Mouse (Mus musculus): ENCODE measurements around the gene Coro2a. TPM values are rescaled to one million over a fixed set of nuclear protein-coding genes. Genes with fewer than 3 reads are reported as not detected.

The Coro2a gene
- polyA plus RNA-seq, 1 experiment, result 8.1 TPM

GRCm38 (mm10) chr4:46527558-46527926 is 74.5 kb downstream of the Coro2a start:
- WGBS, result 8% methylated on average over 6 of the region's 7 CpGs
- no peak for TF ChIP-seq POLR2A (IDR thresholded peaks at IDR 0.05; ENCODE audit: borderline replicate concordance, control insufficient read depth, low read depth, low read length)
- TF ChIP-seq CTCF (IDR thresholded peaks at IDR 0.05; ENCODE audit: control insufficient read depth, insufficient read depth, low read length), result no peak

GRCm38 (mm10) chr4:46526798-46527557 is 75.0 kb downstream of the Coro2a start:
- peak overlapping the region; percentile 8; the same call in 1 of the 2 replicates for H3K27ac ChIP-seq (ENCODE audit: control insufficient read depth, insufficient read depth, low read depth, low read length, poor library complexity)
- 50% methylated on average over 17 of the region's 17 CpGs for WGBS
- TF ChIP-seq POLR2A (IDR thresholded peaks at IDR 0.05; ENCODE audit: borderline replicate concordance, control insufficient read depth, low read depth, low read length) (no peak), CTCF (IDR thresholded peaks at IDR 0.05; ENCODE audit: control insufficient read depth, insufficient read depth, low read length) (peak; percentile 56; the same call in 1 of the 2 replicates)
- peak overlapping the region; percentile 27 for H3K4me3 ChIP-seq (replicated peaks; ENCODE audit: control insufficient read depth, low read depth, low read length)
- H3K4me1 ChIP-seq (ENCODE audit: control insufficient read depth, insufficient read depth, low read length), result no peaks in the 10 kb centered on the region; the same call in 1 of the 2 replicates

More at GRCm38 (mm10) chr4:46527558-46527926, 74.5 kb downstream of the Coro2a start:
- Histone ChIP-seq H3K4me3 (replicated peaks; ENCODE audit: control insufficient read depth, low read depth, low read length) (peak overlapping the region; percentile 58), H3K4me1 (ENCODE audit: control insufficient read depth, insufficient read depth, low read length) (no peaks in the 10 kb centered on the region; the same call in 1 of the 2 replicates), H3K27ac (ENCODE audit: control insufficient read depth, insufficient read depth, low read depth, low read length, poor library complexity) (peak overlapping the region; percentile 34; the same call in 1 of the 2 replicates)

DNA sequence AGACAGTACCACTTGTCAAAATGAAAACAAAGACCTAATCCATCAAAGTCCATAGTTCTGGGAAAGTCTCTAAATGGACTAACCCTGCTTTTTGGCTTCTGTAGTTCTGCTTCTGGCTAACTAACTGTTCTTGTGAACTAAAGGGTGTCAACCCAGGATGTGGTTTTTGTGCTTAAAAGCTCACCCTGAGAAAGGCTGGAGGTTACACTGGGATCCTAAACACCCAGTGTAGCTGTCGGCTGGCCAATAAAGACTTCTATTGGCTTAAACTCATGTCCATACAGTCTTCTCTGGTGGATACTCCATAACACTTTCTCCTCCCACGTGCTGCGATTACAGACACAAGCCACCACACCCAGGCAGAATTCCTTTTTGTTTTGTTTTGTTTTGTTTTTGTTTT is 75.8 kb downstream of the Coro2a start:
- no peak overlapping the region for H3K27ac ChIP-seq (ENCODE audit: control insufficient read depth, insufficient read depth, low read depth, low read length, poor library complexity)
- H3K4me1 ChIP-seq (ENCODE audit: control insufficient read depth, insufficient read depth, low read length), result no peaks in the 10 kb centered on the region; the same call in 1 of the 2 replicates
- WGBS, result 68% methylated on average over 3 of the region's 3 CpGs
- TF ChIP-seq CTCF (IDR thresholded peaks at IDR 0.05; ENCODE audit: control insufficient read depth, insufficient read depth, low read length) (no peak), POLR2A (IDR thresholded peaks at IDR 0.05; ENCODE audit: borderline replicate concordance, control insufficient read depth, low read depth, low read length) (no peak)
- H3K4me3 ChIP-seq (replicated peaks; ENCODE audit: control insufficient read depth, low read depth, low read length), result no peak overlapping the region

- Histone ChIP-seq H3K4me3 (replicated peaks; ENCODE audit: control insufficient read depth, low read depth, low read length) (no peak overlapping the region), H3K27ac (ENCODE audit: control insufficient read depth, insufficient read depth, low read depth, low read length, poor library complexity) (no peak overlapping the region), H3K4me1 (ENCODE audit: control insufficient read depth, insufficient read depth, low read length) (no peaks in the 10 kb centered on the region; the same call in 1 of the 2 replicates)
- TF ChIP-seq CTCF (IDR thresholded peaks at IDR 0.05; ENCODE audit: control insufficient read depth, insufficient read depth, low read length), result no peak
- no peak for TF ChIP-seq POLR2A (IDR thresholded peaks at IDR 0.05; ENCODE audit: borderline replicate concordance, control insufficient read depth, low read depth, low read length)
- WGBS, result 86% methylated on average over 4 of the region's 4 CpGs
Observed at GRCm38 (mm10) chr4:46523324-46523723, 78.7 kb downstream of the Coro2a start.

DNA sequence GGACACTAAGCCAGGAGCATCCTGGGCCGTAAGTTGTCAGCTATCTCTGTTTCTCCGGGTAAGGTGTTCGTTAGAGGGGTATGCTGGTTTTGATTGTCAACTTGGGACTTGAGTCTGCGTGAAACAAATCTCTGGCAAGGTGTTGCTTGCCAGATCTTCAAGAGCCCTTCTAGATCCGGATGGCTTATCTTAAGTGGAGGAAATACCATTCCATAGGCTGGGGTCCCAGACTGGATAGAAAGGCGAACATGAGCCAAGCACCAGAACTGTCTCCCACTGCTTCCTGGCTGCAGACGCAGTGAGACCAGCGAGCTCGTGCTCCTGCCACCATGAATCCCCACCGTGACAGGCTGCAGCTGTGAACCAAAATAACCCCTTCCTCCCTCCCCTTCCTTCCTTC is 80.5 kb downstream of the Coro2a start:
- Histone ChIP-seq H3K4me1 (ENCODE audit: control insufficient read depth, insufficient read depth, low read length) (no peaks in the 10 kb centered on the region), H3K27ac (ENCODE audit: control insufficient read depth, insufficient read depth, low read depth, low read length, poor library complexity) (no peak overlapping the region; the same call in 1 of the 2 replicates), H3K4me3 (replicated peaks; ENCODE audit: control insufficient read depth, low read depth, low read length) (no peak overlapping the region)
- WGBS, result 86% methylated on average over 10 of the region's 10 CpGs
- no peak for TF ChIP-seq CTCF (IDR thresholded peaks at IDR 0.05; ENCODE audit: control insufficient read depth, insufficient read depth, low read length)
- TF ChIP-seq POLR2A (IDR thresholded peaks at IDR 0.05; ENCODE audit: borderline replicate concordance, control insufficient read depth, low read depth, low read length), result no peak

GRCm38 (mm10) chr4:46520491-46520890 is 81.5 kb downstream of the Coro2a start:
- TF ChIP-seq POLR2A (IDR thresholded peaks at IDR 0.05; ENCODE audit: borderline replicate concordance, control insufficient read depth, low read depth, low read length) (no peak), CTCF (IDR thresholded peaks at IDR 0.05; ENCODE audit: control insufficient read depth, insufficient read depth, low read length) (no peak)
- Histone ChIP-seq H3K4me1 (ENCODE audit: control insufficient read depth, insufficient read depth, low read length) (no peaks in the 10 kb centered on the region), H3K4me3 (replicated peaks; ENCODE audit: control insufficient read depth, low read depth, low read length) (no peak overlapping the region), H3K27ac (ENCODE audit: control insufficient read depth, insufficient read depth, low read depth, low read length, poor library complexity) (no peak overlapping the region)
- 90% methylated on average over 2 of the region's 2 CpGs for WGBS

DNA sequence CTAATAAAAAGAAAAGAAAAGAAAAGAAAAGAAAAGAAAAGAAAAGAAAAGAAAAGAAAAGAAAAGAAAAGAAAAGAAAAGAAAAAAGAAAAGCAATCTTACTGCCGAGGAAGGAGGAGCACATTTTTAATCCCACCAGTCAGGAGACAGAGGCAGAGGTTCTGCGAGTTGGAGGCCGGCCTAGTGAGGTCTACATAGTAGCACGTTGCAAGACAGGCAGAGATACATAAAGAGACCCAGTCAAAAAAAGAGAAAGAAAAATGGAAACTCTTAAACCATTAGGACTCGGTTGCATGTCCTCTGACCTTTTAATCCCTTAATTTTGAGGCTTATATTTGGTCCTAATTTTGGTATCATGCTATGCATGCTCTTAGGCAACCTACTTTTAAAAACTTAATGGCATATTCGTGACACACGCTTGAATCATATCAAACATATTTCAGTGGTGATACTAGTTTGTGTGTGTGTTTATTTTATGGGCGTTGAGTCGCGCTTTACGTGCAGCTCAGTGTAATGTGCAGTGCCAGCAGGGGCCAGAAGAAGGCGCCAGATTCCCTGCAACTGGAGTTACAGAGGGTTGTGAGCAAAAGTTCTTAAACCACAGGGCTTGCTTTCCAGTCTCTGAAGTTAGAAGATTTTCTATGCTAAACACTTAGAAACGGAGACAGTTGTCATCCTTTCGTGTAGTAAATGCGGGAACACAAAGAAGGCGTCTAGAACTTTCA is 94.1 kb downstream of the Coro2a start:
- WGBS, result 15% methylated on average over 16 of the region's 16 CpGs
- TF ChIP-seq POLR2A (IDR thresholded peaks at IDR 0.05; ENCODE audit: borderline replicate concordance, control insufficient read depth, low read depth, low read length) (no peak), CTCF (IDR thresholded peaks at IDR 0.05; ENCODE audit: control insufficient read depth, insufficient read depth, low read length) (peak; percentile 84)
- peak overlapping the region; percentile 21 for H3K4me3 ChIP-seq (replicated peaks; ENCODE audit: control insufficient read depth, low read depth, low read length)
- H3K27ac ChIP-seq (ENCODE audit: control insufficient read depth, insufficient read depth, low read depth, low read length, poor library complexity), result no peak overlapping the region
- H3K4me1 ChIP-seq (ENCODE audit: control insufficient read depth, insufficient read depth, low read length), result no peaks in the 10 kb centered on the region; the same call in 1 of the 2 replicates

All from bone marrow, adult 2 months (tissue).